ENCODE assay signal across 15 mouse cellular contexts in genomic region chr5:130927794-130928149, GRCm38 (mm10).
A peak's percentile ranks its signal among the peaks of the same experiment; 100 is the strongest.
DNase-seq lines count a peak whose midpoint lies in the region; ATAC-seq lines count a peak whose summit lies in the region.
"Had no signal": no experiment of that assay in that cellular context is flagged by ENCODE, and none has a peak within 500 bp of the region (broad histone marks: within the 10 kb centered on the region; RNA-seq: fewer than 3 reads in every experiment).

No protein-coding gene starts in this region.

- DNase-seq in kidney, adult 9 months: no peak
- DNase-seq in lung, adult 18-20 months: no peak
- peak; percentile 33 for DNase-seq in heart, adult 8-10 months (ENCODE audit: low spot score)
- peak; percentile 14 for DNase-seq in heart, postnatal 25 days (ENCODE audit: low spot score)
- DNase-seq in right cerebral cortex, postnatal 36 days (ENCODE audit: low spot score in 2 of 2): no peak
- DNase-seq in adrenal gland, adult 18-20 months (ENCODE audit: low spot score in 2 of 2): no peak
- DNase-seq: cerebellum, postnatal 36 days; liver, postnatal 0 days had no signal

- H3K36me3 ChIP-seq in kidney, embryonic 15.5 days: no peaks in the 10 kb centered on the region
- no peaks in the 10 kb centered on the region for H3K36me3 ChIP-seq in lung, embryonic 16.5 days (ENCODE audit: control insufficient read depth, insufficient read depth, low read length)
- H3K36me3 ChIP-seq: embryonic facial prominence, embryonic 13.5 days; G1E; midbrain, embryonic 12.5 days had no signal

- H3K27me3 ChIP-seq in kidney, embryonic 15.5 days: no peaks in the 10 kb centered on the region
- H3K27me3 ChIP-seq in lung, embryonic 16.5 days (ENCODE audit: control insufficient read depth, insufficient read depth, low read depth, low read length): no peaks in the 10 kb centered on the region
- H3K27me3 ChIP-seq: embryonic facial prominence, embryonic 13.5 days; midbrain, embryonic 12.5 days had no signal

- no peak overlapping the region for H3K4me3 ChIP-seq in kidney, embryonic 15.5 days (replicated peaks)
- H3K4me3 ChIP-seq in lung, embryonic 16.5 days (ENCODE audit: low read length): no peak overlapping the region
- H3K4me3 ChIP-seq: embryonic facial prominence, embryonic 13.5 days; midbrain, embryonic 12.5 days had no signal

- intact Hi-C loops in heart, postnatal 25 days (cut with DNase I): no loop called here

- H3K4me2 ChIP-seq in kidney, embryonic 15.5 days: no peak overlapping the region
- H3K4me2 ChIP-seq in lung, embryonic 16.5 days (ENCODE audit: low read depth, low read length): no peak overlapping the region
- H3K4me2 ChIP-seq: embryonic facial prominence, embryonic 13.5 days; midbrain, embryonic 12.5 days had no signal

- peaks cover 8% of the 10 kb centered on the region; the same call in 1 of the 2 replicates for H3K4me1 ChIP-seq in kidney, embryonic 15.5 days
- H3K4me1 ChIP-seq in lung, embryonic 16.5 days (replicated peaks; ENCODE audit: control insufficient read depth, insufficient read depth, low read length): no peaks in the 10 kb centered on the region

- H3K27ac ChIP-seq in kidney, embryonic 15.5 days: 0 out of 2 replicates have a peak overlapping the region, but pooled peaks have one; percentile 20
- no peak overlapping the region for H3K27ac ChIP-seq in lung, embryonic 16.5 days (ENCODE audit: low read length)
- H3K27ac ChIP-seq: embryonic facial prominence, embryonic 13.5 days; midbrain, embryonic 12.5 days had no signal

- no peak for ATAC-seq in kidney, embryonic 15.5 days (replicated peaks; ENCODE audit: low FRiP score)
- peak; percentile 80 for ATAC-seq in lung, embryonic 16.5 days (ENCODE audit: low read depth)
- ATAC-seq: forebrain, embryonic 16.5 days; intestine, postnatal 0 days; liver, postnatal 0 days had no signal

- H3K9ac ChIP-seq in kidney, embryonic 15.5 days: no peak overlapping the region
- no peak overlapping the region for H3K9ac ChIP-seq in lung, embryonic 16.5 days (ENCODE audit: low read length)
- H3K9ac ChIP-seq: embryonic facial prominence, embryonic 13.5 days; liver, postnatal 0 days; midbrain, embryonic 12.5 days had no signal

- H3K9me3 ChIP-seq in kidney, embryonic 15.5 days (replicated peaks): no peaks in the 10 kb centered on the region
- H3K9me3 ChIP-seq in lung, embryonic 16.5 days (ENCODE audit: control insufficient read depth, low read length): peaks cover 3% of the 10 kb centered on the region; the same call in 1 of the 2 replicates

- 57% methylated on average over 8 of the region's 8 CpGs for WGBS in kidney, embryonic 15.5 days
- WGBS in lung, embryonic 16.5 days: 48% methylated on average over 8 of the region's 8 CpGs

Comparison
In these comparisons a context has a peak if more than half of its experiments do, and no peak if none do; other contexts are left out.
1. DNase-seq: peak in heart, adult 8-10 months (single experiment) and heart, postnatal 25 days (single experiment); none in kidney, adult 9 months (single experiment), lung, adult 18-20 months (0 of 2), right cerebral cortex, postnatal 36 days (0 of 2) and adrenal gland, adult 18-20 months (0 of 2).